Mouse (Mus musculus) lung, embryonic 14.5 days (tissue): ENCODE measurements around the gene Actn4. TPM values are rescaled to one million over a fixed set of nuclear protein-coding genes. Genes with fewer than 3 reads are reported as not detected.
"Not testable (repeated sequence)": the region's sequence is repeated elsewhere in the genome, so short reads cannot be mapped to it uniquely, and the experiment has no call there.

Experiments used
- ATAC-seq: fragments of 200-750 bp; cut with Nextera tagmentation; 2 replicates; pipeline ENCODE4 v1.8.0; 2017; ENCODE audit warnings: mild to moderate bottlenecking, moderate TSS enrichment, moderate library complexity; ENCODE audit not compliant: insufficient read depth
- DNase-seq: peaks from one replicate; pipeline ENCODE4 v3.0.0-alpha.2; 2015
- H3K27ac ChIP-seq: fragments of 300-500 bp; sonication (generic); 2 replicates; pipeline ENCODE4 v1.5.1; 2014; ENCODE audit warnings: low read depth, mild to moderate bottlenecking, moderate library complexity
- H3K27me3 ChIP-seq: fragments of 300-500 bp; sonication (generic); 2 replicates; pipeline ENCODE4 v1.6.1; 2014; ENCODE audit warnings: low read length, control low read depth; ENCODE audit not compliant: insufficient read depth
- H3K36me3 ChIP-seq: fragments of 300-500 bp; sonication (generic); 2 replicates; pipeline ENCODE4 v1.6.1; 2014; ENCODE audit warnings: control low read depth; ENCODE audit not compliant: insufficient read depth
- H3K4me1 ChIP-seq: fragments of 300-500 bp; sonication (generic); 2 replicates; pipeline ENCODE4 v1.6.1; 2014; ENCODE audit warnings: antibody characterized with exemption, control low read depth; ENCODE audit not compliant: insufficient read depth
- H3K4me2 ChIP-seq: fragments of 300-500 bp; sonication (generic); 2 replicates; pipeline ENCODE4 v1.6.1; 2014; ENCODE audit warnings: mild to moderate bottlenecking
- H3K4me3 ChIP-seq: fragments of 300-500 bp; sonication (generic); 2 replicates; pipeline ENCODE4 v1.5.1; 2014; ENCODE audit warnings: low read depth, low read length
- H3K9ac ChIP-seq: fragments of 300-500 bp; sonication (generic); 2 replicates; pipeline ENCODE4 v1.6.1; 2014
- H3K9me3 ChIP-seq: fragments of 300-500 bp; sonication (generic); 2 replicates; pipeline ENCODE4 v1.6.1; 2016; ENCODE audit warnings: low read depth, low read length, control low read depth
- CTCF ChIP-seq: IDR thresholded peaks from 2 replicates; pipeline ENCODE4 v1.5.1; 2016; ENCODE audit warnings: antibody characterized with exemption, low read depth
- WGBS: fragments of 180-500 bp; shearing (Covaris S2); extraction: QIAGEN DNeasy Blood & Tissue Kit; methylation state at CpG from one replicate; pipeline ENCODE4 v1.1.7; 2014; 5-methylcytosine and 5-hydroxymethylcytosine counted together
- polyA plus RNA-seq: library from polyadenylated mRNA; unstranded; fragments of >200 nt; fragmentation: Nextera tagmentation; extraction: Ambion mirVana; gene quantifications from 2 replicates; pipeline ENCODE4 v1.2.1, GENCODE M21; 2014

Actn4 gene
- polyA plus RNA-seq, 1 experiment from 2014 or later, result 270 TPM

- DNase-seq, result no peak
- Histone ChIP-seq H3K36me3 (no peaks in the 10 kb centered on the region), H3K4me1 (no peaks in the 10 kb centered on the region), H3K27me3 (no peaks in the 10 kb centered on the region), H3K4me3 (no peak overlapping the region), H3K4me2 (no peak overlapping the region), H3K27ac (no peak overlapping the region), H3K9me3 (no peaks in the 10 kb centered on the region), H3K9ac (no peak overlapping the region)
- no peak for TF ChIP-seq CTCF
- WGBS, result 76% methylated on average over 7 of the region's 7 CpGs
- ATAC-seq, result no peak
Observed at GRCm38 (mm10) chr7:28877155-28877554, 85.0 kb downstream of the Actn4 start.

GRCm38 (mm10) chr7:28876099-28876498 is 86.0 kb downstream of the Actn4 start:
- no peak overlapping the region for H3K9ac ChIP-seq
- WGBS, result 63% methylated on average over 4 of the region's 4 CpGs
- H3K27me3 ChIP-seq, result no peaks in the 10 kb centered on the region
- H3K4me3 ChIP-seq, result no peak overlapping the region
- H3K36me3 ChIP-seq, result no peaks in the 10 kb centered on the region
- H3K9me3 ChIP-seq, result no peaks in the 10 kb centered on the region
- TF ChIP-seq CTCF, result no peak
- no peak overlapping the region for H3K27ac ChIP-seq
- ATAC-seq, result no peak
- H3K4me1 ChIP-seq, result no peaks in the 10 kb centered on the region
- no peak overlapping the region for H3K4me2 ChIP-seq
- no peak for DNase-seq

GRCm38 (mm10) chr7:28874565-28874964 is 87.6 kb downstream of the Actn4 start:
- Histone ChIP-seq H3K9me3 (no peaks in the 10 kb centered on the region), H3K9ac (no peak overlapping the region), H3K4me1 (no peaks in the 10 kb centered on the region), H3K36me3 (no peaks in the 10 kb centered on the region), H3K27me3 (no peaks in the 10 kb centered on the region), H3K4me3 (no peak overlapping the region), H3K4me2 (no peak overlapping the region), H3K27ac (no peak overlapping the region)
- no peak for TF ChIP-seq CTCF
- WGBS, result 72% methylated on average over 2 of the region's 2 CpGs
- ATAC-seq (no peak), DNase-seq (no peak)

- H3K4me1 ChIP-seq, result no peaks in the 10 kb centered on the region
- WGBS, result 86% methylated on average over 24 of the region's 24 CpGs
- no peak overlapping the region for H3K4me3 ChIP-seq
- H3K27ac ChIP-seq, result no peak overlapping the region
- H3K9me3 ChIP-seq, result no peaks in the 10 kb centered on the region
- no peak for ATAC-seq
- H3K9ac ChIP-seq, result no peak overlapping the region
- H3K27me3 ChIP-seq, result no peaks in the 10 kb centered on the region
- H3K36me3 ChIP-seq, result no peaks in the 10 kb centered on the region
- no peak for TF ChIP-seq CTCF
- no peak overlapping the region for H3K4me2 ChIP-seq
- DNase-seq, result no peak
Observed at GRCm38 (mm10) chr7:28870901-28871664, 91.1 kb downstream of the Actn4 start.

- not testable (repeated sequence) for H3K9me3 ChIP-seq, H3K4me3 ChIP-seq, H3K36me3 ChIP-seq, H3K9ac ChIP-seq, H3K4me1 ChIP-seq, H3K27ac ChIP-seq, H3K27me3 ChIP-seq
- peak; percentile 75 for TF ChIP-seq CTCF
- ATAC-seq, result 0 out of 2 replicates have a peak, but pooled peaks have one; percentile 11
- 27% methylated on average over 23 of the region's 23 CpGs for WGBS
- peak; percentile 86 for DNase-seq
- peak overlapping the region; percentile 42; the same call in 1 of the 2 replicates for H3K4me2 ChIP-seq
Observed at GRCm38 (mm10) chr7:28867508-28868340, 94.4 kb downstream of the Actn4 start.

- Histone ChIP-seq H3K27me3 (no peaks in the 10 kb centered on the region), H3K9ac (no peak overlapping the region), H3K4me3 (no peak overlapping the region), H3K27ac (no peak overlapping the region), H3K4me1 (peaks cover 8% of the 10 kb centered on the region; the same call in 1 of the 2 replicates), H3K9me3 (no peaks in the 10 kb centered on the region), H3K36me3 (no peaks in the 10 kb centered on the region), H3K4me2 (no peak overlapping the region)
- DNase-seq (no peak), ATAC-seq (0 out of 2 replicates have a peak, but pooled peaks have one; percentile 9)
- TF ChIP-seq CTCF, result no peak
- WGBS, result 89% methylated on average over 28 of the region's 28 CpGs
Observed at GRCm38 (mm10) chr7:28866769-28867507, 95.2 kb downstream of the Actn4 start.
